Mouse (Mus musculus) T-cell, adult 2 months (primary cell): ENCODE data around the gene Rmnd1.

ENCODE experiments used
- DNase-seq: peaks from one replicate; pipeline ENCODE4 v3.0.0; 2022; ENCODE audit warnings: low spot score

The Rmnd1 gene

DNA sequence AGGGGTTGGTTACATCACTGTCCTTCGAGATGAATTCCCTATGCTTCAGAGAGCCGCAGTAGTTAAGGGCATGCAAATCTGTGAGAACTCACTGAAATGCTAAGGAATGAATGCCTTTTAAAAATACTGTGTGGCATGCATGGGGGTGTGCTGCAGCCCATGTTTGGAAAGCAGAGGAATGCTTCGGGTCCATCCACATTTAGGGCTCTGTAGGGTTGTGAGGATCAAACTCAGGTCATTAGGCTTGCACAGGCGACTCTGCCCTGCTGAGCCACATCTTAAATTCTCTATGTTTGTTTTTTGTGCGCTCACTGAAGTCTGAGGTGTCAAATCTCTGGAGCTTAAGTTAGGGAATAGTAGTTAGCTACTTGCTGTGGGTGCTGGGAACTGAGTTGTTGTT, 41.1 kb downstream of the Rmnd1 start:
- no peak for DNase-seq

GRCm38 (mm10) chr10:4390550-4390949, 41.6 kb downstream of the Rmnd1 start:
- DNase-seq: no peak

DNA sequence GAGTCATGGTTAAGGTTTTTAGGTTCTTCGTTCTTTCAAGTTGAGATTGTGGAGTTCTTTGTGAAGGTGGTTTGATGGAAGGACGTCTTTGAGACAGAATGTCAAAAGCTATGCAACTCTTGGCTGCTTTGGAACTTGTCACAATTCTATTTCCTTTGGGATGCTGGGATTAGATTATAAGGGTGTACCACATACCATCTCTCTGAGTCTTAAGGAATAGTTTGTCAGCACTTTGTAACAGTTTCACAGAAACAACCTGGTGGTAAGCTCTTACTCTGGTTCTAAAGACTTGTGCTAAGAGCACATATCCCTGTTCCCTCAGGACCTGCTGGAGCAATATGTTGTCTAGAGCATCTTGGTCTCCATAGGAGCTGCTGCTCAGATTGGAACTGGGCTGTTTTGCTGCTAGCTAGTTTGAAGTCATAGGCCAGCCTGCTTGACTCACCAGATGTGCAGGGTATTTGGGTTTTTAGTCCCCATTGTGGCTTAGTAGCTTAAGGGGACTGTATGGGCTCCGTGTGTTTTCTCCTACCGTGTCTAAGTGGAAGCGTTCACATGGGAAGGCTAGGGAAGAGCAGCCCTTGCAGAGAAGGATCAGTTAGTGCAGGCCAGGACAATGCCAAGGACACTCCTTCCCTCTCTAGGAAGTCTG, 42.6 kb downstream of the Rmnd1 start:
- DNase-seq: no peak

DNA sequence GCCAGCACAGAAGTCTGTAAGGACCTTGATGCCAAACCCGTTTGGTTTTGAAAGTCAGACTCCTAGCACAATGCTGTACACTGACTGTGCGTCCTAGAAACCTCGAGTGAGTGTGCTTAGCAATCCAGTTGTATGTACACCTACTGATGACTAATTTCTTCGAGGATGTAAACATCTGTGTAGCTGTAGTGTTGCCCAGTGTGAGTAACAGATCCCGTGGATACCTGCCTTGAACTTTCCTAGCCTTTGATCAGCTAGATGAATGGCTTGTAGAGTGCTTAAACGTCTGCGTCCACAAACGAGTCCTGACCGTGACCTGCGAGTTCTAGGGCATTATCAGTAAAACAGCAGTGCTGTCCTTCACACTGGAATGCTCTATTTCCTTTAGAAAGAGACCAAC, 43.2 kb downstream of the Rmnd1 start:
- DNase-seq: peak; percentile 24

DNA sequence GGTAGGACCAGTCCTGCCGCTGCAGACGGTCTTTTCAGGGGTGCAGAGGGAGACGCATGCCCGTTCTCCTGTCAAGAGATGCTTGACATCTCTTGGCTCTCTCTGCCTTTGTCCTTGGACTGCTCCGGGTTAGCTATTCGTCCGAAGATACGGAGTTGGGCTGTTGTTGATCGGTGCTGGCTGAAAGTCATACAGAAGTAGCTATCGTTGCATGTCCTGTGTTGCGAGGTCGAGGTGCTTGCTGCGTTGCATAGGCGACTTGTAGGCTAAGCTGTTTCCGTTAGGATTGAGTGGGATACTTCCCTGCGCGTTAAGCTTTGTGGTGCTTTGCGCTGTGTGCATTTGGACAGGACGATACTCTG, 43.8 kb downstream of the Rmnd1 start:
- DNase-seq: peak; percentile 20

DNA sequence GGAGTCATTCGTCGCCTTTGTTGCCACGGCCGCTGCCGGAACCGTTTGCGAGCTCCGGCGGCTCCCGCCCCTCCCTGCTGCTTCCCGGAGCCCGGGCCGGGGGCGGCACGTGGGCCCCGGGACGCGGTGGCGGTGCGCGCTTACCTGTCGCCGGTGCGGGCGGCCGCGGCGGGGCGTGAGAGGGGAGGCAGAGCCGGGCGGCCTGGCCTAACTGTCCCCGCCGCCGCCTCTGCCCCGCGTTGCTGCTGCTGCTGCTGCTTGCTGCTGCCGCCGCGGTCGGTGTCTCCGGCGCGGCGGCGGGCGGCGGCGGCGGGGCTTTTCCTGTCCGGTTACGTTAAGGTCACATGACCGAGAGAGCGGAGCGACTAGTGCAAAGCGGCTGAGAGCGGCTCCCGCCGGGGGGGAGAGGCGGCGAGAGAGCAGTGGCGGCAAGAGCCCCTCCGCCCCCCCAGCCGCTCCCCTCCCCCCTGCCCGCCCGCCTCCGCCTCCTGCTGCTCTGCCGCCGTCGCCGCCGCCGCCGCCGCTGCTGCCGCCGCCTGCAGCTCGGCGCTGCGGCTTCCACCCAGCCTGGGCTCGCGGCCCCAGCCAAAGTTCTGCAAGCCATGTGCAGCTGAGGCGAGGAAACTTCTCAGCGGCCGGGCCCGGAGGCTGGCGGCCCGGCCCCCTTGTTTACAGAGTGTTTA, 44.3 kb downstream of the Rmnd1 start, which contains the start of gene Zbtb2:
Gene Zbtb2 (minus strand): TSS at position 408 of the 683 bp plus-strand sequence.
- DNase-seq: peak; percentile 53

GRCm38 (mm10) chr10:4386609-4387591, 45.3 kb downstream of the Rmnd1 start:
- DNase-seq: peak; percentile 95

DNA sequence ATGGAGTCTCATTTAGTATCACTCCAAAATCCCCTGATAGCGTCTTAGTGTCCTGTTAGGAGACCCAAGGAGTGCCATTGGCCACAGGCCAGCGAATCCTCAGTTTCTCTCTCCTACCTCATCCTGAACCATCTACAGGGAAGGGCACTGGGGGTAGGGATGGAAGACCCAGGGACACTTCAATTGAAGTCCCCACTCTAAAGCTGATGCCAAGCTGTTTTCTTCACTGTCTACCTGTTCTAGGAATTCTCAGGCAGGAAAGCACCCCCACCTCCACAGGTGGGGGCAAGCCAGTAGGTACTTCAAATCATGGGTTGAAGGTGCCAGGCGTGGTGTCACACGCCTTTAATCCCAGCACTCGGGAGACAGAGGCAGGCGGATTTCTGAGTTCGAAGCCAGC, 47.9 kb downstream of the Rmnd1 start:
- DNase-seq: no peak

DNA sequence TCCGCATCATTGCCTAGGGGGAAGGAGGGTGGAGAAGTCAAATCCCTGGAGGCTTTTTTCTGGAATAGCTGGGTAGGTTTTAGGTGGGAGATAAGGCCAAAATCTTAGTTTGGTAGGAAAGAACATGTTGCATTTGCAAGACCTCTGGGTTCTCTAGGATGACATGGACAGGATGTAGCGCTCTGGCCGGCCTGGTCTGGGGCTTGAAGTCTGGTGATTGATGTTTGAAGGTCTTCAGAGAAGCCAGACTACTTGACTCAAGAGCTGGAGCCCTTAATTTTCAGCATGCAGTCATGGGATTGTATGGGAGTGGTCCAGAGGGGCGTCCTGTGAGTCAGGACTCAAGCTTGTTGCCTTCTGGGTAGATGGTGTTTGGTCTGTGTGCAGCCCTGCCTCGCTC, 51.4 kb downstream of the Rmnd1 start:
- no peak for DNase-seq

- no peak for DNase-seq
Observed at GRCm38 (mm10) chr10:4376931-4377330, 55.3 kb downstream of the Rmnd1 start.

GRCm38 (mm10) chr10:4376461-4376860, 55.7 kb downstream of the Rmnd1 start:
- no peak for DNase-seq

- no peak for DNase-seq
Observed at GRCm38 (mm10) chr10:4375267-4375666, 56.9 kb downstream of the Rmnd1 start.

DNA sequence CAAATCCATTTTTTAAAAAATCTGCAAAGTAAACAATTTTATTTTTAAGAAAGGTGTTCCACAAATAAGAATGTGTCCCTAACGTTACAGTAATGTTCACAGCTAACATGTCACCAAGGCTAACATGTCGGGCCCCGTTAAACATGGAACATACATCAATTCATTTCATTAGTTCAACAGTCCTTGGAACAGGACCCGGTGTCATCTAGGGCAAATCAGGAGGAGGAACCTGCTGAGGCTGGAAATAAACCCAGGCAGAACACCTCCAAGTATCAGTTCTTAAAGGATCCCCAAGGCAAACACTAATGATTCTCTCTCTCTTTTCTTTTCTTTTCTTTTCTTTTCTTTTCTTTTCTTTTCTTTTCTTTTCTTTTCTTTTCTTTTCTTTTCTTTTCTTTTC, 57.5 kb downstream of the Rmnd1 start:
- no peak for DNase-seq

DNA sequence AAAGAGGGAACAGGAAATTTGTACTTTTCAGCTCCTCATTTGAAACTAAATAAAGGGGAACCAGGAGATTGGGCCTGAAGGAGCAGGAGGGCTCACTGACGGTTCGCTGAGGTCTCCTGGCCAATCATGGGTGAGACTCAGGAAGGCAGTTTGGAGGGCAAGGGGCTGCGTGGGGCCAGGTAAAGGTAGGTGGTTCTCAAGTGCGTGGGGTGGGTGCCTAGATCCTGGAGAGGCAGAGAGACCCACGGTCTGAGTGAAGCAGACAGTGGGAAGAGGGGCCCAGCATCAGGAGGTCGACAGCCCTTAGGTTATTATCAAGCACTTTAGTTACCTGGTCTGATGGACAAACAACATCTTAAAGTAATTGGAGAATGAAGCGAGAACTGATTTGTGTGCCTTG, 57.9 kb downstream of the Rmnd1 start:
- no peak for DNase-seq

DNA sequence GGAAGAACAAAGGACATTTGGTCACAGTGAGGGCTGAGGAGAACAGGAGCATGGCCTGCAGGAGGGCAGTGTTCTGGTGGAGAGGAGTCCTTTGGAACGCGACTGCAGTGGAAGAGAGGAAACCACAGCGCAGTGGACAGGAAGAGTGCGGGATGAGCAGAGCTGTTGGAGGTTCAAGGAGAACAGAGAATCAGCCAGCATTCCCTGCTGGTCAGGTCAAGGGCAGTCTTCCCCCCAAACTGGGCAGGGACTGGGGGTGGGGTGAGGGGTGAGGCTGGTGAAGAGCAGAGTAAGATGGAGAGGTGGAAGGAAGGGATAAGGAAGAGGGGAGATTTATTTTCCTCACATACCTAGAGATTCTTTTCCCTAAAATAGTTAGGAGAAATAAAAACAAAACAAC, 58.6 kb downstream of the Rmnd1 start:
- DNase-seq: no peak

- peak; percentile 46 for DNase-seq
Observed at GRCm38 (mm10) chr10:4372011-4372410, 60.2 kb downstream of the Rmnd1 start.

- DNase-seq: peak; percentile 3
Observed at GRCm38 (mm10) chr10:4370105-4370504, 62.1 kb downstream of the Rmnd1 start.

DNA sequence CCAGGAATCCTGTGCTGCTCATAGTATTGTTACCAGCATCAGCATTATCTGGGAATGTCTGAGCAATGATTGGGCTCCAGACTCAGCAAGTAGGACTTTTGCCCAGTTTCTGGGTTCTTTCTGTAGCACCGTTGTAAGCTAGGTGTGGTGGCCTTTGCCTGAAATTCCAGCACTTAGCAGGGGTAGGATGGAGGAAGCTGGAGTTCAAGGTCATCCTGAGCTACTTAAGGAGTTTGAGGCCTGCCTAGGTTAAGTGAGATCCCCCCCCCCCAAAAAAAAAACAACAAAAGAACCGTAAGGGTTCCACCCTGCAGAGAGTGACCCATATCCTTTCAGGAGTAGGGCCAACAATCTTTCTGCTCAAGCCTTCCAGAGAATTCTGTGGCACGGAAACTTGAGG, 67.6 kb downstream of the Rmnd1 start:
- no peak for DNase-seq

DNA sequence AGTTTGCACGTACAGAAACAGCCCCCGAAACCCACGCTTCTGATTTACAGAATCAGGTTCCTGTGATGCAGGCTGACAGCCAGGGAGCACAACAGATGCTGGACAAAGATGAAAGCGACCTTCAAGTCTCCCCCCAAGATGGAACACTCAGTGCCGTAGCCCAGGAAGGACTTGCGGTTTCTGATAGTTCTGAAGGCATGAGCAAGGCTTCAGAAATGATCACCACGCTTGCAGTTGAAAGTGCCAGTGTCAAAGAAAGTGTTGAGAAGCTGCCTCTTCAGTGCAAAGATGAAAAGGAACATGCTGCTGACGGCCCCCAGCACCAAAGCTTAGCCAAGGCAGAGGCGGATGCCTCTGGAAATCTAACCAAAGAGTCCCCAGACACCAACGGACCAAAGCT, 74.8 kb downstream of the Rmnd1 start:
- peak; percentile 54 for DNase-seq

- DNase-seq: no peak
Observed at GRCm38 (mm10) chr10:4356640-4357039, 75.5 kb downstream of the Rmnd1 start.

DNA sequence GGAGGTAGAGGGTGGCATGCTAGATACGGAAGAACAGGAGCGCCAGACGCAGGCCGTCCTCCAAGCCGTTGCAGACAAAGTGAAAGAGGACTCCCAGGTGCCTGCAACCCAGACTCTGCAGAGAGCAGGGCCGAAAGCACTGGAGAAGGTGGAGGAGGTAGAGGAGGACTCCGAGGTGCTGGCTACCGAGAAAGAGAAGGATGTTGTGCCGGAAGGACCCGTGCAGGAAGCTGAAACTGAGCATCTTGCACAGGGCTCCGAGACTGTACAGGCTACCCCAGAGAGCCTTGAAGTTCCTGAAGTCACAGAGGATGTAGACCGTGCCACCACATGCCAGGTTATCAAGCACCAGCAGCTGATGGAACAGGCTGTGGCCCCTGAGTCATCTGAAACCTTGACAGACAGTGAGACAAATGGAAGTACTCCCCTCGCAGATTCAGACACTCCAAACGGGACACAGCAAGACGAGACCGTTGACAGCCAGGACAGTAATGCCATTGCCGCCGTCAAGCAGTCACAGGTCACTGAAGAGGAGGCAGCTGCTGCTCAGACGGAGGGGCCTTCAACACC, 76.2 kb downstream of the Rmnd1 start:
- peak; percentile 52 for DNase-seq
